Mouse (Mus musculus) intestine, embryonic 14.5 days (tissue): ENCODE data around the gene Tmem164. TPM values are rescaled to one million over a fixed set of nuclear protein-coding genes. Genes with fewer than 3 reads are reported as not detected.
A peak's percentile ranks its signal among the peaks of the same experiment; 100 is the strongest.

ENCODE experiments used
- ATAC-seq: fragments of 200-750 bp; cut with Nextera tagmentation; replicated peaks from 2 replicates; pipeline ENCODE4 v1.8.0; 2017; ENCODE audit warnings: low read depth, moderate number of reproducible peaks, moderate TSS enrichment, moderate library complexity; ENCODE audit not compliant: low FRiP score, low TSS enrichment
- DNase-seq: peaks from one replicate; pipeline ENCODE4 v3.0.0-alpha.2; 2018; ENCODE audit warnings: low spot score
- H3K27ac ChIP-seq: fragments of 300-500 bp; sonication (generic); 2 replicates; pipeline ENCODE4 v1.5.1; 2014; ENCODE audit warnings: low read depth, mild to moderate bottlenecking, control low read depth
- H3K27me3 ChIP-seq: fragments of 300-500 bp; sonication (generic); replicated peaks from 2 replicates; pipeline ENCODE4 v1.6.1; 2014; ENCODE audit warnings: low read length, control low read depth; ENCODE audit not compliant: control insufficient read depth, insufficient read depth
- H3K36me3 ChIP-seq: fragments of 300-500 bp; sonication (generic); 2 replicates; pipeline ENCODE4 v1.6.1; 2014; ENCODE audit warnings: low read length, control low read depth; ENCODE audit not compliant: control insufficient read depth, insufficient read depth
- H3K4me1 ChIP-seq: fragments of 300-500 bp; sonication (generic); replicated peaks from 2 replicates; pipeline ENCODE4 v1.6.1; 2014; ENCODE audit warnings: low read length, control low read depth, mixed read lengths; ENCODE audit not compliant: control insufficient read depth, insufficient read depth
- H3K4me2 ChIP-seq: fragments of 300-500 bp; sonication (generic); 2 replicates; pipeline ENCODE4 v1.6.1; 2014; ENCODE audit warnings: low read length
- H3K4me3 ChIP-seq: fragments of 300-500 bp; sonication (generic); 2 replicates; pipeline ENCODE4 v1.5.1; 2014; ENCODE audit warnings: low read depth, low read length, control low read depth, mixed read lengths
- H3K9ac ChIP-seq: fragments of 300-500 bp; sonication (generic); 2 replicates; pipeline ENCODE4 v1.6.1; 2014; ENCODE audit warnings: mild to moderate bottlenecking, low read length
- H3K9me3 ChIP-seq: fragments of 300-500 bp; sonication (generic); 2 replicates; pipeline ENCODE4 v1.6.1; 2016; ENCODE audit warnings: low read length, control low read depth; ENCODE audit not compliant: control insufficient read depth
- whole genome bisulfite sequencing: fragments of 180-500 bp; shearing (Covaris S2); extraction: QIAGEN DNeasy Blood & Tissue Kit; methylation state at CpG from one replicate; pipeline ENCODE4 v1.1.7; 2014; 5-methylcytosine and 5-hydroxymethylcytosine counted together
- polyA plus RNA-seq: library from polyadenylated mRNA; unstranded; fragments of >200 nt; fragmentation: Nextera tagmentation; extraction: Ambion mirVana; gene quantifications from 2 replicates; pipeline ENCODE4 v1.2.1, GENCODE M21; 2014

Tmem164 gene
- polyA plus RNA-seq, 1 experiment from 2014 or later = 33.2 TPM

DNA sequence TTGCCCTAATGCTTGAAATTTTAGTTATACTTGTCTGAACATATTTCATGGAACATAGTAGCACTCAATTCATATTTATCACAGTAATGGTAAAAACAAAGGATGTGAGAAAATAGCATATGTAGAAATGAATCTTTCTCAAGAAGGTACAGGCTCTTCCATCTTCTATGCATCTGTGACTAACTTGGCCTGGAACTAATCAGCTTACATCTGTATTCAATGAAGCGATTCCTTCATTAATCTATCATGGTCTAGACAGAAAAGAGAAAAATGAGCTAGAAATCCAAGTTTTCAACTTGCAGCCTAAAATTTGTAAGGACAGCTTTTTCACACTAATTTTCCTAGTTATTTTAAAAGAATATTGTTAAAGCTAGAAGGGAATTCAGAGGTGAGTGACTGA is 10.1 kb upstream of the Tmem164 start:
- WGBS = 95% methylated on average over 1 of the region's 1 CpGs
- H3K36me3 ChIP-seq = no peaks in the 10 kb centered on the region
- H3K9ac ChIP-seq = no peak overlapping the region
- H3K27me3 ChIP-seq = no peaks in the 10 kb centered on the region
- H3K4me1 ChIP-seq = no peaks in the 10 kb centered on the region
- no peak for ATAC-seq
- no peak overlapping the region for H3K4me2 ChIP-seq
- no peak for DNase-seq
- no peak overlapping the region for H3K27ac ChIP-seq
- no peak overlapping the region for H3K4me3 ChIP-seq
- no peaks in the 10 kb centered on the region for H3K9me3 ChIP-seq

DNA sequence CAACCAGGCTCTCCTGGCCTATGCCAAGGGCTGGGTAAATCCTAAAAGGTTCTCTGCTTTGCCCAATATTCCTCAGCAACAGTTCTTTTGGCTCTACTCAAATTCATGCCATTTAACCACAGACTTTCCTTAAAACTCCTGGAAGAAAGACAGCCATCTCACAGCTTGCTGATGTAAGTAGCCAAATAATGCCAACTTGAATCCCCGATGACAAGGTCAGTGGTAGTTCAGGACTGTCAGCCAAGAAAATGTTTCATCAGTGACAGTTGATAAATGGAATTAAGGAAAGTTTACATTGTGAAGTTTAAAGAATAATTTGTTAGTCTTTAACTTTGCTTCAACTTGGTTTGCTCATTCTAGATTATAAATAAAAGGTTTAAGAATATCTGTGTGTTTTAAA is 8.5 kb upstream of the Tmem164 start:
- Histone ChIP-seq H3K4me1 (no peaks in the 10 kb centered on the region), H3K27ac (no peak overlapping the region), H3K9me3 (no peaks in the 10 kb centered on the region), H3K9ac (no peak overlapping the region), H3K4me2 (no peak overlapping the region), H3K36me3 (no peaks in the 10 kb centered on the region), H3K27me3 (no peaks in the 10 kb centered on the region), H3K4me3 (no peak overlapping the region)
- DNase-seq (no peak), ATAC-seq (no peak)
- 76% methylated on average over 1 of the region's 1 CpGs for WGBS

DNA sequence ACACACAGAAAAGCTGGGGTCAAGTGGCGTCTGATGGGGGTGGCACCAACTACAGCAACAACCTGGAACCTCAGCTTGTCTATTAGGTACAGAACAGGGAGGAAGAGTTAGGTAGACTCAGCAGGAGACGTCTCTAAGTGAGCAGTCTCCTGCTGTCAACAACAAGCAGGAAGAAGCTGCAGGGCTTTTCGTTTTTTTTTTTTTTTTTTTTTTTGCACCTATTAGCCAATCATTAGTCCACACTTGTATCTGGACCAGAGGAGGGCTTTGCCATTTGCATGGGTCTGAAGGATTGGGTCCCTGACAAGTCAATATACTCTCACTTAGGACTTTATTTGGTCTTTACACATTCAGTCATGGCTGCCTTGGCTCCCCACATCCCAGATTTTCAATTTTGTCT is 4.0 kb upstream of the Tmem164 start:
- H3K9ac ChIP-seq = no peak overlapping the region
- no peaks in the 10 kb centered on the region for H3K9me3 ChIP-seq
- 54% methylated on average over 3 of the region's 3 CpGs for WGBS
- H3K4me1 ChIP-seq = 0 out of 2 replicates have a peak, but pooled peaks cover 2% of the 10 kb centered on the region
- H3K4me2 ChIP-seq = no peak overlapping the region
- no peaks in the 10 kb centered on the region for H3K36me3 ChIP-seq
- no peak for ATAC-seq
- H3K27me3 ChIP-seq = no peaks in the 10 kb centered on the region
- H3K27ac ChIP-seq = no peak overlapping the region
- H3K4me3 ChIP-seq = no peak overlapping the region
- DNase-seq = no peak

DNA sequence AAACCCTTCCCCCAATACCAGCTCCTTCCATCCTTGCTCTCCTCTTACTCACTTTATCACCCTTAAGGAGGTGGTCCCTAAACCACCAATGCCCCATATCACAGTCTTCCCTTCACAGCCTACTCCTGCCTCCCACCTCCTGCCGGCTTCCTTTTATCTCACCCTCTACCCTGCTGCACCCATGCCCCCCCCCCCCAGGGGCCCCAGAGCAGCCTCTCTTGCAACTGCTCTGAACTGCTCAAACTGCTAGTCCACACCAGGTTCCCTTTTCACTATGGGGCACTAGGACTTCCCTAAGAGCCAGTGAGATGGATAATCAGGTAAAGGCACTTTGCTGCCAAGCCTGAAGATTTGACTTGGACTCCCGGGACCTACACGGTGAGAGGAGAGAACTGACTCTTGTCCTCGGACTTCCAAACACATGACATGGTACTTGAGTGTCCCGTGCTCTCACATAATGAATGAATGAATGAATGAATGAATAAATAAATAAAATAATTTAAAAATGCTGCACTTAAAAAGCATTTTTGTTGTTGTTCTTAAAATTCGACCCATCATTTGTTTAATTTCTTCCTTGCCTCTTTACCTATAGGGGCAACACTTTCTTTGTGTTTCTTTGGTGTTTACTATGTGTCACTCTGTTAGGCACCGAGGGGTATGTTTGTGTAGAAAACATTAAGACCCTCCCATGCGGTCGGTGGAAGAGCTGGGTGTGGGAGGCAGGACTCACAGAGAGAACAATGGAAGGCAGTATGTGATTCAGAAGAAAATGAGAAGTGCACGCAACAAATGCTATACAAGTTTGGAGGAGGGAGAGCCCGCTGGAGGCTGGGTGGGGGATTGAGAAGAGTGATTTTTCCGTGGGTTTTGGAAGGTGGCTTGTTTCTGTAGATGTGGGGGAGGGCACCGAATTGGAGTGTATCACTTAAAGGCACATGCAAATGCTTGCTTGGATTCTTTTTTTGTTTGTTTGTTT is 2.4 kb upstream of the Tmem164 start:
- no peak overlapping the region for H3K4me3 ChIP-seq
- ATAC-seq = no peak
- no peak for DNase-seq
- H3K4me1 ChIP-seq = peaks cover 6% of the 10 kb centered on the region; the same call in 1 of the 2 replicates
- H3K27me3 ChIP-seq = no peaks in the 10 kb centered on the region
- no peak overlapping the region for H3K27ac ChIP-seq
- WGBS = 63% methylated on average over 13 of the region's 13 CpGs
- no peak overlapping the region for H3K4me2 ChIP-seq
- H3K9ac ChIP-seq = no peak overlapping the region
- no peaks in the 10 kb centered on the region for H3K9me3 ChIP-seq
- H3K36me3 ChIP-seq = no peaks in the 10 kb centered on the region

DNA sequence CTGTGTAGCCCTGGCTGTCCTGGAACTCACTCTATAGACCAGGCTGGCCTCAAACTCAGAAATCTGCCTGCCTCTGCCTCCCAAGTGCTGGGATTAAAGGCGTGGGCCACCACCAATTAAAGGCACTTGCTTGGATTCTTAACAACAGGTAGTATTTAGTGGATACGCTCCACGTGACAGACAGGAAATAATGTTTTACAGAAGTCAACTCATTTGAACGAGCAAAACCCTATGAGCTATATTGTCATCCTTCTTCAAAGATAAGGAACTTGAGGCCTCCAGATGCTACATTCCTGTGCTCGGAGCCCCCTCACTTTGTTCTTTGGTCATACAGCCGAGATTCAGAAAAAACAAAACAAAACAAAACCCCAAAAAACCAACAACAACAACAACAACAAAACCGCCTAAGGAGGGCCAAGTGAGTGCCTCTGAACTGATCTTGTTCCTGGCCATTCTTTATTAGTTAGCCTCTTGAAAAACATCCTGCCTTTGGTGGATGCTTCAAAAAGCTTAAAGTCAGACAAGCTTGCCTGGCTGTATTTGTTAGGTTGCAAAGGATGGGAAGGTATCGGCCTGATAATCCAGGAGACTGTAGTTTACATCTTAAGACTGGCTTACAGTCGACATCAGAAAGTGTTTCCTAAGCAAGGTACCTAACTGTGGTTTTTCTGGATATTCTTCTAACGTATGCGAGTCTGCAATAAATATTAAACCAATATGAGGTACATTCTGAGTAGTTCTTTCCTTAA is 1.5 kb upstream of the Tmem164 start:
- ATAC-seq = no peak

DNA sequence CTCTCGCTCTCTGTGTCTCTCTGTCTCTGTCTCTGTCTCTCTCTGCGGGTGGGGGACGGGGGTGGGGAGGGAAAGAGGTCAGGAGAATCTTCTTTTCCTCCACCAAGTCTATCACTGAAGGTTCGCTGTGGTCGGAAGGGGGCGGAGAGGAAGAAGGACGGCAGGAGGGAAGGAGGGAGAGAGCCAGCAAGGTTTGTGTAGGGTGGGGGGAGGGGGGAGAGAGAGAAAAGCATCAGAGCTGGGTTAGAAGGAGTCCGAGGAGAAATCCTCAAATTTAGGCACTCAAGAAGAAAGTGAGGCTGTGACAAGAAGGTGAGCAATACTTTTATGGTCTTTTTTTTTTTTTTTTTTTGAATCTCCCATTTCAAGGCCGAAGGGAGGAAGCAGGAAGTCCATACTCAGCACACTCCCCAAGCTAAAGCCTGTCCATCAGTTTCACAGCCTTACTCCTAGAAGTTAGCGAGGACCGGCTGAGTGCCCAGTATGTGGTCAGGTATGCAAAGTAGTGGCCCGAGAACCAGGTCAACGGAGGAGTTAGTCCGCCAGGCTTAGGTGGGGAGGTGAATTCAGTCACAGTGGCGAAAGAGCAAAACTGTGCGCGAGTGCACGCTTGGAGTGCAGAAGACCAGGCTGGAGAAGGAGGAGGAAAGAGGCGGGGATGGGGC is 683 bp upstream of the Tmem164 start:
- DNase-seq (peak; percentile 82), ATAC-seq (peak; percentile 65)
- Histone ChIP-seq H3K9ac (peak overlapping the region; percentile 35), H3K4me1 (peaks cover 6% of the 10 kb centered on the region; the same call in 1 of the 2 replicates), H3K4me2 (peak overlapping the region; percentile 52), H3K27me3 (no peaks in the 10 kb centered on the region), H3K36me3 (no peaks in the 10 kb centered on the region), H3K27ac (peak overlapping the region; percentile 89), H3K9me3 (no peaks in the 10 kb centered on the region), H3K4me3 (peak overlapping the region; percentile 44)
- 12% methylated on average over 18 of the region's 19 CpGs for WGBS

More for the DNA sequence above, 1.5 kb upstream of the Tmem164 start:
- Histone ChIP-seq H3K4me2 (peak overlapping the region; percentile 52), H3K9me3 (no peaks in the 10 kb centered on the region), H3K27me3 (no peaks in the 10 kb centered on the region), H3K4me3 (peak overlapping the region; percentile 44), H3K36me3 (no peaks in the 10 kb centered on the region), H3K27ac (peak overlapping the region; percentile 89), H3K9ac (peak overlapping the region; percentile 35), H3K4me1 (peaks cover 6% of the 10 kb centered on the region; the same call in 1 of the 2 replicates)
- 37% methylated on average over 11 of the region's 11 CpGs for WGBS
- no peak for DNase-seq

DNA sequence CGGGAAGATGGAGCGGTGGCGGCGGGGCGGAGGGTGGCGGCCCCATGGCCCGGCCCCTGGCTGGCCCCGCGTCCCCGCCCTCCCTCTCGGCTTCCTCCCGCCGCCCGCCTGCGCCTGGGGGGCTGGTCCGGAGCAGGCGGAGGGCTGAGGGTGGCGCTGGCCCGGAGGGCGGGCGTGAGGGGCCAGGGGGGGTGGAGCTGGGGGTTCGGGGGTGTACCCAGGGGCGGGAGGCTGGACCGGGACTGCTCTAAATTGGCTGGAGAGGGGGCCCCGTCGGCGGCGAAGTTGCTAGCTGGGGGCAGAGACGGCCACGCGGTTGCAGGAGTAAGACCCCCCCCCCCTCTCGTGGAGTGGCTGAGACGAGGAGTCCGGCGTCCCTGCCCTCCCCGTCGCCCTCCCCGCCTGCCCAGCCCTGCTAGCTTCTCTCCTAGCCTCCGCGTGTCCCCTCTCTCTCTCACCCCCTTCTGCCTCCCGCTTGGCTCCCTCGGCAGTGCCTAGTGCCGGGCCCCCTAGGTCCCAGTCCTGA is 473 bp downstream of the Tmem164 start:
- no peaks in the 10 kb centered on the region for H3K9me3 ChIP-seq
- WGBS = 14% methylated on average over 12 of the region's 43 CpGs

More for the DNA sequence above, 473 bp downstream of the Tmem164 start:
- no peak for DNase-seq
- Histone ChIP-seq H3K27me3 (no peaks in the 10 kb centered on the region), H3K4me2 (peak overlapping the region; percentile 67), H3K27ac (peak overlapping the region; percentile 92), H3K4me3 (peak overlapping the region; percentile 44), H3K9ac (peak overlapping the region; percentile 58), H3K36me3 (no peaks in the 10 kb centered on the region), H3K4me1 (peaks cover 10% of the 10 kb centered on the region; the same call in 1 of the 2 replicates)
- peak; percentile 86 for ATAC-seq
